Mouse (Mus musculus) A20 (cell line): ENCODE data around the gene Gm10447.
A peak's percentile ranks its signal among the peaks of the same experiment; 100 is the strongest.
"Not testable (repeated sequence)": the region's sequence is repeated elsewhere in the genome, so short reads cannot be mapped to it uniquely, and the experiment has no call there.

Experiments
- DNase-seq: peaks from one replicate; pipeline ENCODE4 v3.0.0-alpha.2; 2011; ENCODE audit warnings: low read depth, low spot score

Gene Gm10447

GRCm38 (mm10) chr11:53445562-53445961 lies 11.3 kb downstream of the Gm10447 start:
- no peak for DNase-seq

- DNase-seq = peak; percentile 66
These were observed 13.0 kb downstream of the Gm10447 start for GRCm38 (mm10) chr11:53443861-53444260.

GRCm38 (mm10) chr11:53441921-53442320 lies 15.0 kb downstream of the Gm10447 start:
- no peak for DNase-seq

- DNase-seq = no peak
These were observed 20.6 kb downstream of the Gm10447 start for GRCm38 (mm10) chr11:53436338-53436737.

GRCm38 (mm10) chr11:53435504-53435903 lies 21.4 kb downstream of the Gm10447 start:
- DNase-seq = no peak

- DNase-seq = no peak
These were observed 23.9 kb downstream of the Gm10447 start for GRCm38 (mm10) chr11:53433057-53433456.

- no peak for DNase-seq
These were observed 25.4 kb downstream of the Gm10447 start for GRCm38 (mm10) chr11:53431347-53432056.

- DNase-seq = peak; percentile 100
These were observed 26.1 kb downstream of the Gm10447 start, which contains the start of the genes Uqcrq and Gdf9 for GRCm38 (mm10) chr11:53430670-53431346. Gene Uqcrq (minus strand): TSS chr11:53430831. Gene Gdf9 (plus strand): TSS chr11:53431023.

GRCm38 (mm10) chr11:53430300-53430669 lies 26.6 kb downstream of the Gm10447 start:
- no peak for DNase-seq

GRCm38 (mm10) chr11:53429182-53429581 lies 27.7 kb downstream of the Gm10447 start:
- peak; percentile 39 for DNase-seq

GRCm38 (mm10) chr11:53428716-53429057 lies 28.2 kb downstream of the Gm10447 start:
- no peak for DNase-seq

GRCm38 (mm10) chr11:53427993-53428715 lies 28.8 kb downstream of the Gm10447 start:
- no peak for DNase-seq

GRCm38 (mm10) chr11:53426914-53427313 lies 30.0 kb downstream of the Gm10447 start:
- not testable (repeated sequence) for DNase-seq

- DNase-seq = no peak
These were observed 31.1 kb downstream of the Gm10447 start for GRCm38 (mm10) chr11:53425711-53426255.

- no peak for DNase-seq
These were observed 31.7 kb downstream of the Gm10447 start for GRCm38 (mm10) chr11:53425251-53425650.

- no peak for DNase-seq
These were observed 32.1 kb downstream of the Gm10447 start for GRCm38 (mm10) chr11:53424826-53425225.

GRCm38 (mm10) chr11:53423036-53423435 lies 33.9 kb downstream of the Gm10447 start, which contains the start of gene Leap2:
Gene Leap2 (minus strand): TSS chr11:53423170.
- no peak for DNase-seq

- DNase-seq = no peak
These were observed 38.9 kb downstream of the Gm10447 start for GRCm38 (mm10) chr11:53418048-53418447.

- DNase-seq = no peak
These were observed 43.0 kb downstream of the Gm10447 start for GRCm38 (mm10) chr11:53413871-53414270.

GRCm38 (mm10) chr11:53411738-53412137 lies 45.2 kb downstream of the Gm10447 start:
- DNase-seq = peak; percentile 30
